Mouse (Mus musculus) spleen, adult 18-20 months (tissue): ENCODE results near the gene Skap1.
A peak's percentile ranks its signal among the peaks of the same experiment; 100 is the strongest.

Experiments used
- DNase-seq, 2 experiments: peaks; one replicate each; pipeline ENCODE4 v3.0.0; 2022; ENCODE audit warnings: mixed read lengths in 2 of 2

Skap1 gene

GRCm38 (mm10) chr11:96788871-96789795 lies 324.7 kb downstream of the Skap1 start, which contains the start of gene Cbx1:
Gene Cbx1, plus strand, starts transcription at chr11:96789127.
- DNase-seq: peak; percentile 83 to 87

GRCm38 (mm10) chr11:96789990-96790389 lies 325.6 kb downstream of the Skap1 start:
- no peak for DNase-seq

GRCm38 (mm10) chr11:96790681-96791080 lies 326.3 kb downstream of the Skap1 start:
- no peak for DNase-seq

- DNase-seq: no peak
Measured at GRCm38 (mm10) chr11:96795491-96795890, 331.1 kb downstream of the Skap1 start.

- no peak for DNase-seq
Measured at GRCm38 (mm10) chr11:96796081-96796480, 331.7 kb downstream of the Skap1 start.

GRCm38 (mm10) chr11:96796586-96796985 lies 332.2 kb downstream of the Skap1 start:
- DNase-seq: no peak

GRCm38 (mm10) chr11:96799511-96799910 lies 335.1 kb downstream of the Skap1 start:
- DNase-seq: no peak

GRCm38 (mm10) chr11:96805606-96806005 lies 341.2 kb downstream of the Skap1 start:
- DNase-seq: no peak

- no peak for DNase-seq
Measured at GRCm38 (mm10) chr11:96808066-96808465, 343.7 kb downstream of the Skap1 start.
